Mouse (Mus musculus): ENCODE results near the gene Pagr1a. TPM values are rescaled to one million over a fixed set of nuclear protein-coding genes. Genes with fewer than 3 reads are reported as not detected.

The Pagr1a gene
- polyA plus RNA-seq (2015; fragmentation: Nextera tagmentation; extraction: Ambion mirVana) = 43.5 and 56.6 TPM in 2 replicates

DNA sequence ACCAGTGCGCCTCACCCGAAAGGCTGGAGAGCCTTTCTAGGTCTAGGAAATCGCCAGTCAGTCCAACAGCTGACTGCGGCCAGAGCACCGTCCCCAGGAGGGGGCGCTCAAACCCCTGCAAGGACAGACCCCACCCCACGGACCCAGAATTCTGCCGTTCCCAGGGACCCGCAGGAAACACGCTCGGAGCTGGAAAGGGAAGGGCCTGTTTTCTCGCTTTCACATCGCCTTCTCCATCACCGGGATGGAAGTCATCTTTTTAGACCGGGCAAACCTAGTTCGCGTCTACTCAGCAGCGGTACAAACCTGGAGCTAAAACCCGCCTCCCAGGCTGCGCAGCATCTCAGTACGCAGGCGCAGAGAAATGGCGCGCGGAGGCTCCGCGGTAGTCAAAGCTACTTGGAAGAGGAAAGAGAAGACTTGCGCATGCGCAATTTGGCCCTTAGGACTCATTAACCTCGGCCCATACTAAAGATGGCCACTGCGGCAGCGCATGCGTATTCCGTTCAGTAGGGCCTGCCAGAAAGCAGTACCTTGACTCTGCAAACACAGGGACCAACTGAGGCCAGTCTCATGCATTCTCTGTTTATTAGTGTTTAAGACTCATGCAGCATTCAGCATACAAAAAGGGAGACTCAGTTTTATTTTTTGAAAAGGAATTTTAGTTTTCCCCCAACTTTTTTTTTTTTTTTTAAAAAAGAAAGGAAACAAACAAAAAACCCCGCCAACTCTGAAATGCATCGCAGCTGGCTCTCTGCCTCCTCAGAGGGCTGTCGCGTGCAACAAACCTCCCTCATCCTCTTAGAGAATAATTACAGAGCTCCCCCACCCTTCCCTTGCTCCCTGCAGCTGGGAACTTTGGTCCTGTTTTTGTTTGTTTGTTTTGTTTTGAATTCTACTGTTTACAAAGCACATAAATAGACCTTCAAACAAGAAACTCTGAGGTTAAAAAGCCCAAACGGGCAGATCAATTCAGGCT is at the start of gene Pagr1a:
Gene Pagr1a (minus strand): TSS at position 382 of the 979 bp plus-strand sequence.
- peak; percentile 88 for ATAC-seq (ENCODE audit: insufficient read depth, low FRiP score)
- H3K9ac ChIP-seq (ENCODE audit: low read length) = peak within 1 kb of the TSS; percentile 91
- no peaks in the 10 kb centered on the region for H3K9me3 ChIP-seq (replicated peaks; ENCODE audit: control insufficient read depth, low read length)
- no peaks in the 10 kb centered on the region for H3K27me3 ChIP-seq (ENCODE audit: control insufficient read depth, insufficient read depth, low read length)
- peak within 1 kb of the TSS; percentile 85 for H3K4me2 ChIP-seq (ENCODE audit: low read depth, low read length)
- peak within 1 kb of the TSS; percentile 63 for H3K4me3 ChIP-seq (replicated peaks; ENCODE audit: low read length)
- H3K27ac ChIP-seq (ENCODE audit: low read length) = peak within 1 kb of the TSS; percentile 98
- 2% methylated on average over 39 of the region's 39 CpGs for WGBS
- H3K4me1 ChIP-seq (ENCODE audit: control insufficient read depth, insufficient read depth, low read length) = peaks cover 65% of the 10 kb centered on the region
- H3K36me3 ChIP-seq (ENCODE audit: control insufficient read depth, insufficient read depth, low read length) = peaks cover 8% of the 10 kb centered on the region; the same call in 1 of the 2 replicates

- no peaks in the 10 kb centered on the region for H3K27me3 ChIP-seq (ENCODE audit: control insufficient read depth, insufficient read depth, low read length)
- H3K4me3 ChIP-seq (replicated peaks; ENCODE audit: low read length) = no peak overlapping the region
- ATAC-seq (ENCODE audit: insufficient read depth, low FRiP score) = no peak
- no peak overlapping the region for H3K9ac ChIP-seq (ENCODE audit: low read length)
- H3K36me3 ChIP-seq (ENCODE audit: control insufficient read depth, insufficient read depth, low read length) = no peaks in the 10 kb centered on the region
- H3K4me2 ChIP-seq (ENCODE audit: low read depth, low read length) = no peak overlapping the region
- H3K4me1 ChIP-seq (ENCODE audit: control insufficient read depth, insufficient read depth, low read length) = no peaks in the 10 kb centered on the region
- no peak overlapping the region for H3K27ac ChIP-seq (ENCODE audit: low read length)
- 0 out of 2 replicates have a peak, but pooled peaks cover 3% of the 10 kb centered on the region for H3K9me3 ChIP-seq (replicated peaks; ENCODE audit: control insufficient read depth, low read length)
- 68% methylated on average over 4 of the region's 4 CpGs for WGBS
Observed at GRCm38 (mm10) chr7:127066317-127066716, 49.2 kb upstream of the Pagr1a start.

DNA sequence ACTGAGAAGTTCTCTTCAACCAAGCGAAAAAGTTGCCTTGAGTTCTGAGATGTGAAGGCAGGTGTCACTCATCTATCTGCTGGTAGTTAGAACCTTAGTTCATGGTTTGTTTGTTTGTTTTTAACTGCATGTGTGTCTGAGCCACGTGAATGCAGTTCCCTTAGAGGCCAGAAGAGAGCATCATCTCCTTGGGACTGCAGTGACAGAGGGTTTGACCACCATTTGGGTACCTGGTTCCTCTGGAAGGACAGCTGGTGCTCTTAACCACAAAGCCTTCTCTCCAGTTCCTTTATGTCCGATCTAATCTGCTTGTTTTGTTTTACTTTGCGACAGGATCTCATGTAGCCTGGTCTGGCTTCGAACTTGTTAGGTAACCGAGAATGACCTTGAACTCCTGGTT is 48.4 kb upstream of the Pagr1a start:
- H3K4me1 ChIP-seq (ENCODE audit: control insufficient read depth, insufficient read depth, low read length) = no peaks in the 10 kb centered on the region

DNA sequence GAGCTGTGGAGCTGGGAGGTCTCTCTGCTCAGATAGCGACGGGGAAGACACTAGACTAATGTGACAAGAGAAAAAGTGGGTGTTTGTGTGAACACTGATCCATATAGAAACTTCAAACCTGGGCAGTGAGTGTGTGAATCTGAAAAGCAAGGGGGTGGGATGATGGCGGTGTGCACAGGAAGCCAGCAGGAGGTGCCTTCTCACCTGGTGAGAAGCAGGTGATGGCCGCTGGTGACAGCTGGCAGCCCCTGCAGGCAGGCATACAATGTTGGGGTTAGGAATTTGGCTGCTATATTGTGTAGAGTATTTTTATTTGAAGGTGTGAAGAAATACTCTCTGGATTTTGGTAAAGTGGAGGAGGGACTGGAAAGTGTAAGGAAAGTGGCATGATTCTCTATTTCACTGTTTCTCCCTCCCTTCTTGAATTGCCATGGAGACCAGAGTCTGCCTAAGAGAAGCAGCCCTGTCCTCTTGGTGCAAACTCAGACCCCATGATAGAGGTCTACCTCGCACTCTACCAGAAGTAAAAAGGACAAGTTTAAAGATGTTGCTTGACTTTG is 38.0 kb upstream of the Pagr1a start:
- no peak overlapping the region for H3K4me2 ChIP-seq (ENCODE audit: low read depth, low read length)
- 53% methylated on average over 5 of the region's 5 CpGs for WGBS
- no peaks in the 10 kb centered on the region for H3K36me3 ChIP-seq (ENCODE audit: control insufficient read depth, insufficient read depth, low read length)
- H3K27ac ChIP-seq (ENCODE audit: low read length) = no peak overlapping the region
- H3K9ac ChIP-seq (ENCODE audit: low read length) = no peak overlapping the region
- no peaks in the 10 kb centered on the region for H3K27me3 ChIP-seq (ENCODE audit: control insufficient read depth, insufficient read depth, low read length)
- no peak overlapping the region for H3K4me3 ChIP-seq (replicated peaks; ENCODE audit: low read length)
- no peaks in the 10 kb centered on the region for H3K9me3 ChIP-seq (replicated peaks; ENCODE audit: control insufficient read depth, low read length)
- no peak for ATAC-seq (ENCODE audit: insufficient read depth, low FRiP score)
- H3K4me1 ChIP-seq (ENCODE audit: control insufficient read depth, insufficient read depth, low read length) = no peaks in the 10 kb centered on the region

More for the DNA sequence above, 48.4 kb upstream of the Pagr1a start:
- Histone ChIP-seq H3K9me3 (replicated peaks; ENCODE audit: control insufficient read depth, low read length) (0 out of 2 replicates have a peak, but pooled peaks cover 3% of the 10 kb centered on the region), H3K27me3 (ENCODE audit: control insufficient read depth, insufficient read depth, low read length) (no peaks in the 10 kb centered on the region), H3K9ac (ENCODE audit: low read length) (no peak overlapping the region), H3K36me3 (ENCODE audit: control insufficient read depth, insufficient read depth, low read length) (no peaks in the 10 kb centered on the region), H3K27ac (ENCODE audit: low read length) (no peak overlapping the region), H3K4me2 (ENCODE audit: low read depth, low read length) (no peak overlapping the region), H3K4me3 (replicated peaks; ENCODE audit: low read length) (no peak overlapping the region)
- 77% methylated on average over 6 of the region's 6 CpGs for WGBS
- no peak for ATAC-seq (ENCODE audit: insufficient read depth, low FRiP score)

GRCm38 (mm10) chr7:127041851-127042672 is 24.9 kb upstream of the Pagr1a start, which contains the start of gene Kif22:
TSS of gene Kif22 (minus strand) at chr7:127042471.
- peak; percentile 89 for ATAC-seq (ENCODE audit: insufficient read depth, low FRiP score)
- WGBS = under 1% methylated on average over 53 of the region's 53 CpGs
- peak within 1 kb of the TSS; percentile 88 for H3K4me3 ChIP-seq (replicated peaks; ENCODE audit: low read length)
- no peaks in the 10 kb centered on the region for H3K27me3 ChIP-seq (ENCODE audit: control insufficient read depth, insufficient read depth, low read length)
- peaks cover 11% of the 10 kb centered on the region for H3K4me1 ChIP-seq (ENCODE audit: control insufficient read depth, insufficient read depth, low read length)
- peak within 1 kb of the TSS; percentile 64 for H3K27ac ChIP-seq (ENCODE audit: low read length)
- H3K9ac ChIP-seq (ENCODE audit: low read length) = peak within 1 kb of the TSS; percentile 88
- H3K36me3 ChIP-seq (ENCODE audit: control insufficient read depth, insufficient read depth, low read length) = no peaks in the 10 kb centered on the region
- peak within 1 kb of the TSS; percentile 71 for H3K4me2 ChIP-seq (ENCODE audit: low read depth, low read length)
- no peaks in the 10 kb centered on the region for H3K9me3 ChIP-seq (replicated peaks; ENCODE audit: control insufficient read depth, low read length)

DNA sequence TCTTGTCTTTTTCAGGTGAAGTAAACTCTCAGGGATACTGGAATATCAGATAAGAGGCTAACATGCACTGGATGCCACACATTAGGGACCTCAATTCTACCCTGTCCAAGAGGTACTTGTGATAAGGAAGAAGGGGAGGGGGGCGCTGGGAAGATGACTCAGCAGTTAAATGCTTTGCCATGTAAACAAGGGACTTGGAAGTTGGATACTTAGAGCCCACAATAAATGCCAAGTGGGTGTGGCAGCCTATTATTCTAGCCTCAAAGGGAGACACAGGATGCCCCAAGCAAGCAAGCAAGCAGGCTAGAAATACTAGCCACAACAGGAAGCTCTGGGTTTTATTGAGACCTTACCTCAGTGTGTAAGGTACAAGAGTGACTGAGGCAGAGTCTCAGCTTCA is 14.1 kb upstream of the Pagr1a start:
- H3K9ac ChIP-seq (ENCODE audit: low read length) = no peak overlapping the region
- H3K9me3 ChIP-seq (replicated peaks; ENCODE audit: control insufficient read depth, low read length) = no peaks in the 10 kb centered on the region
- no peak overlapping the region for H3K27ac ChIP-seq (ENCODE audit: low read length)
- ATAC-seq (ENCODE audit: insufficient read depth, low FRiP score) = no peak
- peaks cover 5% of the 10 kb centered on the region for H3K4me1 ChIP-seq (ENCODE audit: control insufficient read depth, insufficient read depth, low read length)
- WGBS = 77% methylated on average over 1 of the region's 1 CpGs
- H3K36me3 ChIP-seq (ENCODE audit: control insufficient read depth, insufficient read depth, low read length) = 0 out of 2 replicates have a peak, but pooled peaks cover 3% of the 10 kb centered on the region
- no peak overlapping the region for H3K4me2 ChIP-seq (ENCODE audit: low read depth, low read length)
- no peaks in the 10 kb centered on the region for H3K27me3 ChIP-seq (ENCODE audit: control insufficient read depth, insufficient read depth, low read length)
- H3K4me3 ChIP-seq (replicated peaks; ENCODE audit: low read length) = no peak overlapping the region

DNA sequence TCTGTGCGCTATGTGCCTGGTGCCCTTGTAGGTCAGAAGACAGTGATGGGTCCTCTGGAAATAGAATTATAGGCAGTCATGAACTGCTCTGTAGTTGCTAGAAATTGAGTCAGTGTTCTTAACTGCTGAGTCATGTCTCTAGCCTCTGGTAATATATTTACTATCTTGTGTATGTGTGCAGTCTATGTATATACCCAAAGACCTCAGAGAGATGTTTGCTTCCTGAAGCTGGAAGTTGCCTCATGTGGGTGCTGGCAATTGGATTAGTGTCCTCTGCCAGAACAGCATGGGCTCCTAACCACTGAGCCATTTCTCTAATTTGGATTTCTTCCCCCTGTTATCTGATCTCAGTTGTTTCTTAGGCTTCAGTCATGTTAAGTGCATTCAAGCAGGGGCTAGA is 13.0 kb upstream of the Pagr1a start:
- H3K4me2 ChIP-seq (ENCODE audit: low read depth, low read length) = no peak overlapping the region
- H3K27ac ChIP-seq (ENCODE audit: low read length) = no peak overlapping the region
- no peak for ATAC-seq (ENCODE audit: insufficient read depth, low FRiP score)
- no peaks in the 10 kb centered on the region for H3K27me3 ChIP-seq (ENCODE audit: control insufficient read depth, insufficient read depth, low read length)
- no peaks in the 10 kb centered on the region for H3K9me3 ChIP-seq (replicated peaks; ENCODE audit: control insufficient read depth, low read length)
- no peak overlapping the region for H3K4me3 ChIP-seq (replicated peaks; ENCODE audit: low read length)
- H3K36me3 ChIP-seq (ENCODE audit: control insufficient read depth, insufficient read depth, low read length) = 0 out of 2 replicates have a peak, but pooled peaks cover 3% of the 10 kb centered on the region
- 100% methylated on average over 1 of the region's 1 CpGs for WGBS
- H3K4me1 ChIP-seq (ENCODE audit: control insufficient read depth, insufficient read depth, low read length) = peaks cover 5% of the 10 kb centered on the region
- H3K9ac ChIP-seq (ENCODE audit: low read length) = no peak overlapping the region

GRCm38 (mm10) chr7:127027885-127028284 is 10.7 kb upstream of the Pagr1a start:
- Histone ChIP-seq H3K9ac (ENCODE audit: low read length) (peak overlapping the region; percentile 68), H3K27me3 (ENCODE audit: control insufficient read depth, insufficient read depth, low read length) (no peaks in the 10 kb centered on the region), H3K9me3 (replicated peaks; ENCODE audit: control insufficient read depth, low read length) (no peaks in the 10 kb centered on the region), H3K4me1 (ENCODE audit: control insufficient read depth, insufficient read depth, low read length) (peaks cover 26% of the 10 kb centered on the region), H3K4me2 (ENCODE audit: low read depth, low read length) (peak overlapping the region; percentile 90), H3K4me3 (replicated peaks; ENCODE audit: low read length) (peak overlapping the region; percentile 93), H3K27ac (ENCODE audit: low read length) (peak overlapping the region; percentile 95), H3K36me3 (ENCODE audit: control insufficient read depth, insufficient read depth, low read length) (peaks cover 5% of the 10 kb centered on the region; the same call in 1 of the 2 replicates)
- no peak for ATAC-seq (ENCODE audit: insufficient read depth, low FRiP score)
- WGBS = 60% methylated on average over 8 of the region's 8 CpGs
